8 mouse cellular contexts compared by ENCODE assay signal in genomic region chr15:89377938-89378828, GRCm38 (mm10). TPM values are rescaled to one million over a fixed set of nuclear protein-coding genes. Genes with fewer than 3 reads are reported as not detected.
DNase-seq lines count a peak whose midpoint lies in the region; ATAC-seq and TF ChIP-seq lines count a peak whose summit lies in the region.

No protein-coding gene starts in this region.

- intact Hi-C loops in left cerebral cortex, postnatal 36 days (cut with DNase I): no loop called here

- DNase-seq in kidney, adult 9 months: no peak
- no peak for DNase-seq in left cerebral cortex, postnatal 36 days (ENCODE audit: low spot score in 2 of 2)
- DNase-seq in adrenal gland, adult (ENCODE audit: inconsistent age in 2 of 2, low spot score in 1 of 2): no peak

- H3K9me3 ChIP-seq in kidney, embryonic 14.5 days (ENCODE audit: control insufficient read depth, low read length): no peaks in the 10 kb centered on the region
- no peaks in the 10 kb centered on the region for H3K9me3 ChIP-seq in hindbrain, embryonic 13.5 days
- H3K9me3 ChIP-seq in midbrain, embryonic 13.5 days: no peaks in the 10 kb centered on the region

- H3K4me2 ChIP-seq in kidney, embryonic 14.5 days (replicated peaks; ENCODE audit: low read depth, low read length): peak overlapping the region; percentile 71
- H3K4me2 ChIP-seq in hindbrain, embryonic 13.5 days: peak overlapping the region; percentile 61
- H3K4me2 ChIP-seq in midbrain, embryonic 13.5 days (replicated peaks): peak overlapping the region; percentile 64

- H3K4me3 ChIP-seq in kidney, embryonic 14.5 days (ENCODE audit: low read length): peak overlapping the region; percentile 43
- H3K4me3 ChIP-seq in cortical plate, adult 2 months (ENCODE audit: insufficient read depth, low read length): peak overlapping the region; percentile 44
- peak overlapping the region; percentile 37 for H3K4me3 ChIP-seq in hindbrain, embryonic 13.5 days
- H3K4me3 ChIP-seq in midbrain, embryonic 13.5 days (replicated peaks): peak overlapping the region; percentile 38

- peak overlapping the region; percentile 28; the same call in 1 of the 2 replicates for H3K9ac ChIP-seq in kidney, embryonic 14.5 days (ENCODE audit: low read depth, low read length)
- H3K9ac ChIP-seq in hindbrain, embryonic 13.5 days: peak overlapping the region; percentile 63
- peak overlapping the region; percentile 58 for H3K9ac ChIP-seq in midbrain, embryonic 13.5 days (replicated peaks)

- whole genome bisulfite sequencing in kidney, embryonic 14.5 days: 11% methylated on average over 46 of the region's 46 CpGs
- WGBS in hindbrain, embryonic 13.5 days: 10% methylated on average over 46 of the region's 46 CpGs
- 13% methylated on average over 42 of the region's 46 CpGs for WGBS in midbrain, embryonic 13.5 days

- TF ChIP-seq CTCF in cortical plate, adult 2 months (IDR thresholded peaks at IDR 0.05; ENCODE audit: extremely low read depth, insufficient read depth, low read length): no peak

- H3K27ac ChIP-seq in kidney, embryonic 14.5 days (ENCODE audit: low read depth, low read length): no peak overlapping the region
- H3K27ac ChIP-seq in cortical plate, adult 2 months (ENCODE audit: insufficient read depth, low read length): no peak overlapping the region
- H3K27ac ChIP-seq in hindbrain, embryonic 13.5 days: no peak overlapping the region
- no peak overlapping the region for H3K27ac ChIP-seq in midbrain, embryonic 13.5 days

- peaks cover 21% of the 10 kb centered on the region; the same call in 1 of the 2 replicates for H3K4me1 ChIP-seq in kidney, embryonic 14.5 days (ENCODE audit: control insufficient read depth, insufficient read depth, low read length)
- no peaks in the 10 kb centered on the region for H3K4me1 ChIP-seq in cortical plate, adult 2 months (ENCODE audit: control insufficient read depth, insufficient read depth, low read length)
- H3K4me1 ChIP-seq in hindbrain, embryonic 13.5 days (replicated peaks): peaks cover 32% of the 10 kb centered on the region
- H3K4me1 ChIP-seq in midbrain, embryonic 13.5 days (replicated peaks): peaks cover 29% of the 10 kb centered on the region

- H3K36me3 ChIP-seq in kidney, embryonic 14.5 days (ENCODE audit: control insufficient read depth, insufficient read depth, low read length): no peaks in the 10 kb centered on the region
- H3K36me3 ChIP-seq in hindbrain, embryonic 13.5 days: no peaks in the 10 kb centered on the region
- no peaks in the 10 kb centered on the region for H3K36me3 ChIP-seq in midbrain, embryonic 13.5 days

- no peak for TF ChIP-seq POLR2A in cortical plate, adult 2 months (IDR thresholded peaks at IDR 0.05; ENCODE audit: extremely low read depth, insufficient read depth, low read length)

- no peak for ATAC-seq in kidney, embryonic 14.5 days (ENCODE audit: low FRiP score, low TSS enrichment)
- ATAC-seq in hindbrain, embryonic 13.5 days (ENCODE audit: low FRiP score): no peak
- ATAC-seq in midbrain, embryonic 13.5 days: no peak
- no peak for ATAC-seq in granulocyte monocyte progenitor cell, adult 5-6 weeks (replicated peaks; ENCODE audit: poor library complexity, severe bottlenecking)

- peaks cover 44% of the 10 kb centered on the region for H3K27me3 ChIP-seq in kidney, embryonic 14.5 days (ENCODE audit: control insufficient read depth, insufficient read depth, low read length)
- H3K27me3 ChIP-seq in hindbrain, embryonic 13.5 days: peaks cover 56% of the 10 kb centered on the region
- H3K27me3 ChIP-seq in midbrain, embryonic 13.5 days: peaks cover 51% of the 10 kb centered on the region

RNA-seq across cellular contexts. Expression of gene Odf3b, which starts 0.9 kb away (rescaled TPM):
- polyA plus RNA-seq in kidney, embryonic 14.5 days (2014; fragmentation: Nextera tagmentation; extraction: Ambion mirVana): 0.50 TPM in 1 of 2 replicates, not detected in the other
- polyA plus RNA-seq in cortical plate, adult 2 months (2012; rRNA removed): 5.4 and 5.6 TPM in 2 replicates
- 2.4 and 3.4 TPM in 2 replicates for polyA plus RNA-seq in hindbrain, embryonic 13.5 days (2015; fragmentation: Nextera tagmentation; extraction: Ambion mirVana)
- polyA plus RNA-seq in midbrain, embryonic 13.5 days (2015; fragmentation: Nextera tagmentation; extraction: Ambion mirVana): 1.3 TPM in 2 replicates
- total RNA-seq in left cerebral cortex, postnatal 36 days (2021): 1 to 10 TPM in 1 of 2 experiments, under 1 TPM in 1; 0.66 to 1.9 TPM
- total RNA-seq in granulocyte monocyte progenitor cell, adult 5-6 weeks (2014; fragmentation: Nextera tagmentation): 3.1 and 4.2 TPM in 2 replicates
- total RNA-seq in granulocyte monocyte progenitor cell, adult 5-6 weeks (2017): 0.46 TPM in 1 of 2 replicates, not detected in the other

RNA-seq across cellular contexts. Expression of gene Tymp, which starts 1.3 kb away (rescaled TPM):
- polyA plus RNA-seq in kidney, embryonic 14.5 days (2014; fragmentation: Nextera tagmentation; extraction: Ambion mirVana): 1.6 and 1.8 TPM in 2 replicates
- 3.1 and 3.7 TPM in 2 replicates for polyA plus RNA-seq in cortical plate, adult 2 months (2012; rRNA removed)
- polyA plus RNA-seq in hindbrain, embryonic 13.5 days (2015; fragmentation: Nextera tagmentation; extraction: Ambion mirVana): 2.2 and 2.4 TPM in 2 replicates
- polyA plus RNA-seq in midbrain, embryonic 13.5 days (2015; fragmentation: Nextera tagmentation; extraction: Ambion mirVana): 2.3 and 2.4 TPM in 2 replicates
- 1 to 10 TPM; 1.2 to 1.5 TPM for total RNA-seq in left cerebral cortex, postnatal 36 days (2021)
- total RNA-seq in granulocyte monocyte progenitor cell, adult 5-6 weeks (2014; fragmentation: Nextera tagmentation): not detected in 2 replicates
- 0.43 and 1.1 TPM in 2 replicates for total RNA-seq in granulocyte monocyte progenitor cell, adult 5-6 weeks (2017)

RNA-seq across cellular contexts. Expression of gene Sco2, which starts 4.5 kb away (rescaled TPM):
- polyA plus RNA-seq in kidney, embryonic 14.5 days (2014; fragmentation: Nextera tagmentation; extraction: Ambion mirVana): 10.2 and 11.4 TPM in 2 replicates
- 35.2 and 36.9 TPM in 2 replicates for polyA plus RNA-seq in cortical plate, adult 2 months (2012; rRNA removed)
- polyA plus RNA-seq in hindbrain, embryonic 13.5 days (2015; fragmentation: Nextera tagmentation; extraction: Ambion mirVana): 10.9 and 11.3 TPM in 2 replicates
- 7.3 and 9.4 TPM in 2 replicates for polyA plus RNA-seq in midbrain, embryonic 13.5 days (2015; fragmentation: Nextera tagmentation; extraction: Ambion mirVana)
- 10 to 100 TPM; 24.0 to 32.2 TPM for total RNA-seq in left cerebral cortex, postnatal 36 days (2021)
- total RNA-seq in granulocyte monocyte progenitor cell, adult 5-6 weeks (2014; fragmentation: Nextera tagmentation): 12.4 and 27.5 TPM in 2 replicates
- total RNA-seq in granulocyte monocyte progenitor cell, adult 5-6 weeks (2017): 22.7 and 31.5 TPM in 2 replicates

RNA-seq across cellular contexts. Expression of gene Klhdc7b, which starts 6.5 kb away (rescaled TPM):
- polyA plus RNA-seq in kidney, embryonic 14.5 days (2014; fragmentation: Nextera tagmentation; extraction: Ambion mirVana): not detected in 2 replicates
- 0.71 and 0.85 TPM in 2 replicates for polyA plus RNA-seq in cortical plate, adult 2 months (2012; rRNA removed)
- polyA plus RNA-seq in hindbrain, embryonic 13.5 days (2015; fragmentation: Nextera tagmentation; extraction: Ambion mirVana): 0.05 TPM in 1 of 2 replicates, not detected in the other
- polyA plus RNA-seq in midbrain, embryonic 13.5 days (2015; fragmentation: Nextera tagmentation; extraction: Ambion mirVana): not detected in 2 replicates
- total RNA-seq in left cerebral cortex, postnatal 36 days (2021): under 1 TPM; 0.39 to 0.41 TPM
- total RNA-seq in granulocyte monocyte progenitor cell, adult 5-6 weeks (2014; fragmentation: Nextera tagmentation): not detected in 2 replicates
- 0.13 TPM in 1 of 2 replicates, not detected in the other for total RNA-seq in granulocyte monocyte progenitor cell, adult 5-6 weeks (2017)

RNA-seq across cellular contexts. Expression of gene Ncaph2, which starts 22.7 kb away (rescaled TPM):
- 130 and 151 TPM in 2 replicates for polyA plus RNA-seq in kidney, embryonic 14.5 days (2014; fragmentation: Nextera tagmentation; extraction: Ambion mirVana)
- polyA plus RNA-seq in cortical plate, adult 2 months (2012; rRNA removed): 119 TPM in 2 replicates
- polyA plus RNA-seq in hindbrain, embryonic 13.5 days (2015; fragmentation: Nextera tagmentation; extraction: Ambion mirVana): 104 TPM in 2 replicates
- 121 and 130 TPM in 2 replicates for polyA plus RNA-seq in midbrain, embryonic 13.5 days (2015; fragmentation: Nextera tagmentation; extraction: Ambion mirVana)
- 100 to 1,000 TPM in 1 of 2 experiments, 10 to 100 TPM in 1; 89.8 to 109 TPM for total RNA-seq in left cerebral cortex, postnatal 36 days (2021)
- 87.4 and 136 TPM in 2 replicates for total RNA-seq in granulocyte monocyte progenitor cell, adult 5-6 weeks (2014; fragmentation: Nextera tagmentation)
- total RNA-seq in granulocyte monocyte progenitor cell, adult 5-6 weeks (2017): 92.2 and 118 TPM in 2 replicates
